Mouse (Mus musculus) embryonic facial prominence, embryonic 11.5 days (tissue): ENCODE measurements around the gene Zfp704. TPM values are rescaled to one million over a fixed set of nuclear protein-coding genes. Genes with fewer than 3 reads are reported as not detected.
A peak's percentile ranks its signal among the peaks of the same experiment; 100 is the strongest.

Experiments
- ATAC-seq: fragments of 200-750 bp; cut with Nextera tagmentation; replicated peaks from 2 replicates; pipeline ENCODE4 v1.8.0; 2017; ENCODE audit warnings: low read depth; ENCODE audit not compliant: insufficient number of reproducible peaks, low FRiP score, low TSS enrichment
- DNase-seq: peaks from one replicate; pipeline ENCODE4 v3.0.0-alpha.2; 2015; ENCODE audit warnings: low spot score
- H3K27ac ChIP-seq: fragments of 300-500 bp; sonication (generic); replicated peaks from 2 replicates; pipeline ENCODE4 v1.5.1; 2014; ENCODE audit warnings: mild to moderate bottlenecking, low read depth, low read length, control low read depth
- H3K27me3 ChIP-seq: fragments of 300-500 bp; sonication (generic); 2 replicates; pipeline ENCODE4 v1.6.1; 2014; ENCODE audit warnings: mild to moderate bottlenecking, low read length, moderate library complexity, mixed read lengths; ENCODE audit not compliant: control insufficient read depth, insufficient read depth
- H3K36me3 ChIP-seq: fragments of 300-500 bp; sonication (generic); replicated peaks from 2 replicates; pipeline ENCODE4 v1.6.1; 2014; ENCODE audit warnings: low read depth, mild to moderate bottlenecking, low read length, moderate library complexity, mixed read lengths; ENCODE audit not compliant: control insufficient read depth, insufficient read depth
- H3K4me1 ChIP-seq: fragments of 300-500 bp; sonication (generic); 2 replicates; pipeline ENCODE4 v1.6.1; 2014; ENCODE audit warnings: low read length, mixed read lengths; ENCODE audit not compliant: control insufficient read depth, insufficient read depth
- H3K4me2 ChIP-seq: fragments of 300-500 bp; sonication (generic); 2 replicates; pipeline ENCODE4 v1.6.1; 2014; ENCODE audit warnings: low read depth, mild to moderate bottlenecking, control low read depth, low read length, moderate library complexity
- H3K4me3 ChIP-seq: fragments of 300-500 bp; sonication (generic); 2 replicates; pipeline ENCODE4 v1.5.1; 2014; ENCODE audit warnings: low read depth, low read length, control low read depth
- H3K9ac ChIP-seq: fragments of 300-500 bp; sonication (generic); replicated peaks from 2 replicates; pipeline ENCODE4 v1.6.1; 2014; ENCODE audit warnings: mild to moderate bottlenecking, control low read depth, low read length
- H3K9me3 ChIP-seq: fragments of 300-500 bp; sonication (generic); replicated peaks from 2 replicates; pipeline ENCODE4 v1.6.1; 2016; ENCODE audit warnings: mild to moderate bottlenecking, low read length, inconsistent platforms, mixed read lengths; ENCODE audit not compliant: control insufficient read depth
- WGBS: fragments of 180-500 bp; shearing (Covaris S2); extraction: QIAGEN DNeasy Blood & Tissue Kit; methylation state at CpG from one replicate; pipeline ENCODE4 v1.1.7; 2014; 5-methylcytosine and 5-hydroxymethylcytosine counted together
- polyA plus RNA-seq: library from polyadenylated mRNA; unstranded; fragments of >200 nt; fragmentation: Nextera tagmentation; extraction: Ambion mirVana; gene quantifications from 2 replicates; pipeline ENCODE4 v1.2.1, GENCODE M21; 2014

The Zfp704 gene
- polyA plus RNA-seq, 1 experiment from 2014 or later: 6.9 TPM

DNA sequence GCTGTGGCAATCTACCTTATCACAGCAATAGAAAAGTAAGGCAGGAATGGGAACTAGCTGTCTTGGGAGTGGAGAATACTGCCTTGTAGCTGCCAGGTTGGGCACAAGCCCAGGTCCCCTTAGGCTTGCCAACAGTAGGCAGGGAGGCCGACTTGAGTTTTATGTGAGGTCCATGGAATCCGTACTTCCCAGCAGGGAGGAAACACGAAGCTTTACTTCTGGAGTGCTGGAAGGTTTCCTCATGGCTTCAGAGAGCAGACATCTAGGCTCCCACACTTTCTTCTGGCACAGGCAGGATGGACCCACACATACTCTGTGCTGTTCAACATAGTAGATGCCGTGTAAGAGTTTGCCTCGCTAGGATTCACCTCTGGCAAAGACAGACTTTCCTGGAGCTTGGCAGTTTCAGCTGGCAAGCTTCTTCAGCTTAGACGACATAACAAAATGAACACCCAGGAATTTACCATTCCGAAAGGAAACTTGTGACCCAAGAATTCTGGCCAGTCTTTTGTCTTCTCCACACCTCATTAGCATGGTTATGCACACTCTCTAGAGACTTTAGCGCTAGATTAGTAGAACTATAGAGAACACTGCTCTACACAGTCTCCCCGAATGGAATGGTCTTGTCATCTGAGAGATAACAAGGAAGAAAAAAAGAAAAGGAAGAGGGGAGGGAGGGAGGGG, 79.6 kb downstream of the Zfp704 start:
- Histone ChIP-seq H3K4me1 (no peaks in the 10 kb centered on the region), H3K4me3 (no peak overlapping the region), H3K4me2 (no peak overlapping the region), H3K27ac (no peak overlapping the region), H3K9me3 (no peaks in the 10 kb centered on the region), H3K9ac (no peak overlapping the region), H3K27me3 (no peaks in the 10 kb centered on the region), H3K36me3 (no peaks in the 10 kb centered on the region)
- 88% methylated on average over 9 of the region's 9 CpGs for WGBS
- no peak for DNase-seq
- no peak for ATAC-seq

DNA sequence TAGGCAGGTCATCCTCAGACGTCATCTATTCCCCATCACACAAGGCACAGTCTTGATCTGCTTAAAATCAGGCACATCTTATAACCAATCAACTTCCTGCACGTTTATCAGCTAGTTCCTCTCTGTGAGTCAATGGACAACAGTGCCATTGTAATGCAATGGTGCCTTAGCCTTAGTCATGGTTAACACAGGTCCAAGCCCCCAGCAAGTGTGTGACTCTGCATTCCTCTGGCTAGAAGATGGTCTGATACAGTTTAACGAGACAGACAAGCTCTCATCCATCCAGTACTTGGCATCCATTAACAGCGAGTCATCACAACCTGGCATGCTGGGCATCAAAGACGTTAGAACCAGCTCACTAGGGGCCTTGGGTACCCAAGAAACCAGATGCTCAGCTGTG, 85.5 kb downstream of the Zfp704 start:
- no peak overlapping the region for H3K4me3 ChIP-seq
- no peak overlapping the region for H3K4me2 ChIP-seq
- no peaks in the 10 kb centered on the region for H3K36me3 ChIP-seq
- DNase-seq (no peak), ATAC-seq (no peak)
- H3K4me1 ChIP-seq: peaks cover 3% of the 10 kb centered on the region; the same call in 1 of the 2 replicates
- WGBS: 49% methylated on average over 5 of the region's 5 CpGs
- H3K27ac ChIP-seq: no peak overlapping the region
- H3K9ac ChIP-seq: no peak overlapping the region
- H3K27me3 ChIP-seq: no peaks in the 10 kb centered on the region
- H3K9me3 ChIP-seq: no peaks in the 10 kb centered on the region

DNA sequence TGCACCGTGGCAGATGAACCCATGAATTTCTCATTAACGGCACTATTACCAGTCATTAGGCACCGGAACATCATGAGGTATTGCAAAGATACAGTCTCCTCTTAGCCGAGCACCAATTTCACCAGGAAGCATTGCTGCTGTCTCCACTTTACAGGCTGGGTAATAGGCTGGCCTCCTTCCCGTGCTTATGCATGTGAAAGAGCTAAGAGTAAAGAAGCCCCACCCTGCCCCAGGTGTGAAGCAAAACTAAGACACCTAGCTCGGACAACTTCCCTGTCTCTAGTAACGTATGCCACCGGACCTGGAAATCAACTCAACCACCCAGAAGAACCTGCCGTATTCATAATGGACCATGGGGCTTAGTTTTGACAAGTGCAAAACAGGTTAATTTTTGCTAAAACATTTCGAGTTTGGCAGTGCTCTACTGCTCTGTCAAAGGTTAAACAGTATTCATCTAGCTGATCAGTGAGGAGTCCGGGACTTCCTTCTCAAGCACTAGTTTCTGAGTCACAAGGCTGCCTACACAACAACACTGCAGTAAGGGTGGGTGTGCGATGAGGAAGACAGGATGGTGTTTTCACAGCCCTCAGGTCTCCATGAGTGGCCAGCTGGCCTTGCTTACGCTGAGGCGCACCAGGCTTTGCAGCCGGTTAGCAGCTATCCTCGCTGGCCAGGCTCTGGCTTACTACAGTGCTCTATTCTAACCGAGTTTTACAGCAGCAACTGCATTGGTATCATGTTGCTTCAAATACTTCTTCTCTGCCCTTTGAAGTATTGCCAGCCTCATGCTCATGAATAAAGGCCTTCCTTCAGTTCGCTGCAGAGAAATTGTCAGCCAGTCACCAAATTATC, 86.6 kb downstream of the Zfp704 start:
- peaks cover 3% of the 10 kb centered on the region; the same call in 1 of the 2 replicates for H3K4me1 ChIP-seq
- DNase-seq: peak; percentile 44
- no peak overlapping the region for H3K4me2 ChIP-seq
- no peaks in the 10 kb centered on the region for H3K9me3 ChIP-seq
- no peak overlapping the region for H3K9ac ChIP-seq
- no peak overlapping the region for H3K4me3 ChIP-seq
- no peak for ATAC-seq
- no peaks in the 10 kb centered on the region for H3K27me3 ChIP-seq
- peak overlapping the region; percentile 52; the same call in 1 of the 2 replicates for H3K27ac ChIP-seq
- no peaks in the 10 kb centered on the region for H3K36me3 ChIP-seq
- 60% methylated on average over 18 of the region's 18 CpGs for WGBS

DNA sequence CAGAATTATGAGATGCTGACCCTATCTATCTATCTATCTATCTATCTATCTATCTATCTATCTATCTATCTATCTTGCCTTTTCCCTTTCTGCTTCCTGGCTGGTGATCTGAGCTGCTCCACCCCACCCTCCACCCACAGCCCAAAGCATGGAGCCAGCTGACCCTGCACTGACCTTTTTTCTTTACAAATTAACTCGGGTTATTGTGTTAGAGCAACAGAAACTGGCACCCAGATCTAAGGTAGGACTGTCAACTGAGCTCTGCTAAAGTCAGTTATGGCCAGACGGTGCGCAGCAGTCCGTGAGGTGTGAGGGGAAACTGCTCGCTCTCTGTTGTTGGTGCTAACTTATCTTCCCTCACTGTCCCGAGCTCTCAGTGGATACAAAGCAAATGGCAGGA, 87.9 kb downstream of the Zfp704 start:
- DNase-seq (no peak), ATAC-seq (no peak)
- Histone ChIP-seq H3K27ac (no peak overlapping the region), H3K4me1 (peaks cover 3% of the 10 kb centered on the region; the same call in 1 of the 2 replicates), H3K9me3 (no peaks in the 10 kb centered on the region), H3K4me3 (no peak overlapping the region), H3K9ac (no peak overlapping the region), H3K4me2 (no peak overlapping the region), H3K27me3 (no peaks in the 10 kb centered on the region), H3K36me3 (no peaks in the 10 kb centered on the region)
- WGBS: 61% methylated on average over 6 of the region's 6 CpGs

DNA sequence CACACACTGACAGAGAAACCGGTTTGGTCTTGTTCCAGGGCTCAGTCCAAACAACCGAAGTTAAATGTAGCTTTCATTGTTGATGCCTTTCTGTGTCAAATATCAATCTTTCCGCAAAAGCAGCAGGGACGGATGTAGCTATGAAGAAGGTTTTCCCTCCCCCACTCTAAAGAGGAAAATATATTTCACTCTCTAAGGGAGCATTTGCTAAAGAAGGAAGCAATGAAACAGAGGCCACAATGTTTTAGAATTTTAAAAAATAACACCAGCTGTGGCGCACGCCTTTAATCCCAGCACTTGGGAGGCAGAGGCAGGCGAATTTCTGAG, 89.2 kb downstream of the Zfp704 start:
- Histone ChIP-seq H3K4me2 (no peak overlapping the region), H3K4me3 (no peak overlapping the region), H3K36me3 (no peaks in the 10 kb centered on the region), H3K9me3 (no peaks in the 10 kb centered on the region), H3K4me1 (peaks cover 3% of the 10 kb centered on the region; the same call in 1 of the 2 replicates), H3K27me3 (no peaks in the 10 kb centered on the region), H3K9ac (no peak overlapping the region), H3K27ac (peak overlapping the region; percentile 56; the same call in 1 of the 2 replicates)
- 42% methylated on average over 7 of the region's 7 CpGs for WGBS
- DNase-seq: no peak
- ATAC-seq: no peak

DNA sequence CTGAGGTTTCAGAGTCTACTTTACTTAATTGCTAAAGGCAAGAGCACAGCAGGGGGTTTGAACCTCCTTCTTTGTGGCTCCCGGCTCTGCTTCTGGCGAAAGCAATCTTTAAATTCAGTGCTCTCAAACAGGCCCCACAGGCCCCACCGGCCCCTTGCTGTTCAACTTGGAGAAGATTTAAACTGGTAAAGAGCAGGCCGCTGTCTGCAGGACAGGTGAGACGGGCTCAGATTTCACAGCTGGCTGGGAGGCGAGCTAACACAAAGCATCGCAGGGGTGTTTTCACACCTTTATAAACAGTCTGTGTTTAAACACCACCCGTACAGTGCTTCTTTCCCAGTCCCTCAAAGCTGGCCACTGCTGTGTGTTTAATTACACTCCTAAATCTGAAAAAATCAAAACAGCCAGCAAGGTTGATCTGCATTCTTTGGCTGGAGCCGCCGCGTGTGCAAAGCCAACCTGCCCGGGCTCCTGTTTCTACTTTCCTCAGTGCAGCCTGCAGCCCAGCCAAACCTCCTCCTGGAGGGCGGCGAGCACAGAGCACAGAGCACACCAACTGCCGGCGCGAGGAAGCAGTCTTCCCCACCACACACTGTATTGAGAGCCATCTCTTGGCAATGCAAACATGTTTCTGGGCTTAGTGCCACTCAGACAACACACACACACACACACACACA, 89.7 kb downstream of the Zfp704 start:
- no peaks in the 10 kb centered on the region for H3K36me3 ChIP-seq
- no peak overlapping the region for H3K4me3 ChIP-seq
- ATAC-seq (peak; percentile 84), DNase-seq (peak; percentile 65)
- peak overlapping the region; percentile 56 for H3K27ac ChIP-seq
- peaks cover 3% of the 10 kb centered on the region; the same call in 1 of the 2 replicates for H3K4me1 ChIP-seq
- no peak overlapping the region; the same call in 1 of the 2 replicates for H3K4me2 ChIP-seq
- WGBS: 4% methylated on average over 17 of the region's 17 CpGs
- H3K9ac ChIP-seq: no peak overlapping the region
- H3K27me3 ChIP-seq: no peaks in the 10 kb centered on the region
- no peaks in the 10 kb centered on the region for H3K9me3 ChIP-seq

DNA sequence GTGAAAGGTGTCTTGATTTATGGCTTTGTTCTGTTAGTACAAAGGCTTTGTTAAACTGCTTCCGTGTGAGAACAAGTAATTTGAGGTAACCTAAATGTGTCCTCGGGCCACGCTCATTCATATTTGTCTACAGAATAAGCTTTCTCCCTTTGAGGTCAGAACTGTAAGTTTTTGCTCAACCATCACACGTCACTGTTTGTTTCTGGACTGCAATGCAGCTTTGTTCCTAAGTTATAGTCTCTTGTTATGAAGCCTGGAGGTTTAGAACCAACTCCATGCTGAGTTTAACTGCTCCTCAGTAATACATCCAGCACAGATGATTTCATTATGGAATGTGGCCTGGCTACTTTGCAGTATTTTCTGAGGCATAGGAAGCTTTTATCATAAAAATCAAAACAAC, 90.4 kb downstream of the Zfp704 start:
- no peak overlapping the region for H3K27ac ChIP-seq
- H3K4me3 ChIP-seq: no peak overlapping the region
- H3K36me3 ChIP-seq: no peaks in the 10 kb centered on the region
- no peak for ATAC-seq
- no peak overlapping the region for H3K4me2 ChIP-seq
- 66% methylated on average over 4 of the region's 4 CpGs for WGBS
- no peak overlapping the region for H3K9ac ChIP-seq
- H3K4me1 ChIP-seq: peaks cover 3% of the 10 kb centered on the region; the same call in 1 of the 2 replicates
- DNase-seq: no peak
- H3K27me3 ChIP-seq: no peaks in the 10 kb centered on the region
- H3K9me3 ChIP-seq: no peaks in the 10 kb centered on the region
